Mouse (Mus musculus): Measurements from ENCODE around the gene Rtn3.

- TF ChIP-seq CTCF (IDR thresholded peaks at IDR 0.05; ENCODE audit: control insufficient read depth, insufficient read depth, insufficient replicate concordance, low read depth, low read length) = no peak
- no peak for TF ChIP-seq POLR2A (IDR thresholded peaks at IDR 0.05; ENCODE audit: control insufficient read depth, low read depth, low read length)
These were observed 41.8 kb upstream of the Rtn3 start for GRCm38 (mm10) chr19:7524879-7525278.

All from testis, adult 2 months (tissue).